23 mouse cellular contexts compared by ENCODE assay signal in the genomic region with DNA sequence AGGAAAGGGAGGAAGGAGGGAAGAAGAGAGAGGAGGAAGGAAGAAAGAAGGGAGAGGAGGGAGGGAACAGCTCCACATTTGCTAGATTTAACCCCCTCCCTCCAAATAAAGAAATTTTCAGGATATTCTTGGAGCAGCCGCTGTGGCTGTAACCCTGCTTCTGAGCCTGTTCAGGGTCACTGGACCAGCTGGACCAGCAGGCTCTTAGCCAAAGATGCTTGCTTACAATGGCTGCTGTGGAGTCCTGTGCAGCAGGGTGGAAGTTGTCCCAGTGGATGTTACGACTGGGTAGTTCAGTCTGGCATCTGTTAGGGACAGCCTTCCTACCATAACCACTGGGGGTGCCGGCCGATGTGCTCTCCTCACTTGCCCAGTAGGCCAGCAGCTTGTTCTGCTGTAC. TPM values are rescaled to one million over a fixed set of nuclear protein-coding genes. Genes with fewer than 3 reads are reported as not detected.
DNase-seq lines count a peak whose midpoint lies in the region; ATAC-seq and TF ChIP-seq lines count a peak whose summit lies in the region.
"Had no signal": no experiment of that assay in that cellular context is flagged by ENCODE, and none has a peak within 500 bp of the region (broad histone marks: within the 10 kb centered on the region; RNA-seq: fewer than 3 reads in every experiment).

No protein-coding gene starts in this region.

- H3K4me3 ChIP-seq in kidney, adult 2 months (ENCODE audit: insufficient read depth, low read depth, low read length) = no peak overlapping the region
- no peak overlapping the region for H3K4me3 ChIP-seq in kidney, embryonic 15.5 days (replicated peaks)
- no peak overlapping the region for H3K4me3 ChIP-seq in kidney, embryonic 14.5 days (ENCODE audit: low read length)
- H3K4me3 ChIP-seq: embryonic facial prominence, embryonic 12.5 days; embryonic facial prominence, embryonic 15.5 days; gastrocnemius, adult 2 months; hindbrain, embryonic 12.5 days had no signal

- H3K9me3 ChIP-seq in kidney, embryonic 15.5 days (replicated peaks) = no peaks in the 10 kb centered on the region
- H3K9me3 ChIP-seq in kidney, embryonic 14.5 days (ENCODE audit: control insufficient read depth, low read length) = no peaks in the 10 kb centered on the region
- H3K9me3 ChIP-seq: embryonic facial prominence, embryonic 12.5 days; embryonic facial prominence, embryonic 15.5 days; G1E; hindbrain, embryonic 12.5 days had no signal

- no peak overlapping the region for H3K9ac ChIP-seq in kidney, embryonic 15.5 days
- no peak overlapping the region for H3K9ac ChIP-seq in kidney, embryonic 14.5 days (ENCODE audit: low read depth, low read length)
- H3K9ac ChIP-seq: embryonic facial prominence, embryonic 12.5 days; embryonic facial prominence, embryonic 15.5 days; forebrain, postnatal 0 days; hindbrain, embryonic 12.5 days had no signal

- ATAC-seq in kidney, embryonic 15.5 days (replicated peaks; ENCODE audit: low FRiP score) = no peak
- ATAC-seq in kidney, embryonic 14.5 days (ENCODE audit: low FRiP score, low TSS enrichment) = no peak
- ATAC-seq: forebrain, embryonic 14.5 days; forebrain, postnatal 0 days had no signal

- no peaks in the 10 kb centered on the region; the same call in 1 of the 2 replicates for H3K36me3 ChIP-seq in kidney, adult 2 months (ENCODE audit: control insufficient read depth, insufficient read depth, low read length)
- no peaks in the 10 kb centered on the region for H3K36me3 ChIP-seq in kidney, embryonic 15.5 days
- H3K36me3 ChIP-seq in kidney, embryonic 14.5 days (ENCODE audit: control insufficient read depth, insufficient read depth, low read length) = no peaks in the 10 kb centered on the region
- H3K36me3 ChIP-seq: embryonic facial prominence, embryonic 12.5 days; embryonic facial prominence, embryonic 15.5 days; G1E; hindbrain, embryonic 12.5 days had no signal

- peaks cover 6% of the 10 kb centered on the region for H3K4me1 ChIP-seq in kidney, adult 2 months (ENCODE audit: control insufficient read depth, insufficient read depth, low read length)
- peaks cover 10% of the 10 kb centered on the region for H3K4me1 ChIP-seq in kidney, embryonic 15.5 days
- no peaks in the 10 kb centered on the region for H3K4me1 ChIP-seq in kidney, embryonic 14.5 days (ENCODE audit: control insufficient read depth, insufficient read depth, low read length)
- H3K4me1 ChIP-seq: embryonic facial prominence, embryonic 12.5 days; embryonic facial prominence, embryonic 15.5 days had no signal

- no peak overlapping the region for H3K4me2 ChIP-seq in kidney, embryonic 15.5 days
- no peak overlapping the region for H3K4me2 ChIP-seq in kidney, embryonic 14.5 days (replicated peaks; ENCODE audit: low read depth, low read length)
- H3K4me2 ChIP-seq: embryonic facial prominence, embryonic 12.5 days; embryonic facial prominence, embryonic 15.5 days; heart, embryonic 11.5 days; hindbrain, embryonic 12.5 days had no signal

- H3K27me3 ChIP-seq in kidney, adult 2 months (replicated peaks; ENCODE audit: control insufficient read depth, insufficient read depth, low read length) = no peaks in the 10 kb centered on the region
- no peaks in the 10 kb centered on the region for H3K27me3 ChIP-seq in kidney, embryonic 15.5 days
- H3K27me3 ChIP-seq in kidney, embryonic 14.5 days (ENCODE audit: control insufficient read depth, insufficient read depth, low read length) = 0 out of 2 replicates have a peak, but pooled peaks cover 4% of the 10 kb centered on the region
- H3K27me3 ChIP-seq: embryonic facial prominence, embryonic 12.5 days; embryonic facial prominence, embryonic 15.5 days had no signal

- TF ChIP-seq POLR2A in kidney, adult 2 months (IDR thresholded peaks at IDR 0.05; ENCODE audit: low read depth, low read length) = no peak

- intact Hi-C loops in heart, postnatal 10 days (cut with DNase I) = no loop called here
- intact Hi-C loops in heart, postnatal 25 days (cut with DNase I) = no loop called here

- 50% methylated on average over 4 of the region's 4 CpGs for WGBS in kidney, adult 2 months
- WGBS in kidney, embryonic 15.5 days = 66% methylated on average over 4 of the region's 4 CpGs
- 79% methylated on average over 4 of the region's 4 CpGs for WGBS in kidney, embryonic 14.5 days

- no peak overlapping the region for H3K27ac ChIP-seq in kidney, adult 2 months (ENCODE audit: insufficient read depth, low read depth, low read length)
- H3K27ac ChIP-seq in kidney, embryonic 15.5 days = no peak overlapping the region
- no peak overlapping the region for H3K27ac ChIP-seq in kidney, embryonic 14.5 days (ENCODE audit: low read depth, low read length)
- H3K27ac ChIP-seq: embryonic facial prominence, embryonic 12.5 days; embryonic facial prominence, embryonic 15.5 days; gastrocnemius, adult 2 months; hindbrain, embryonic 12.5 days had no signal

- peak; percentile 31 to 36 for DNase-seq in heart, postnatal 10 days
- no peak for DNase-seq in heart, postnatal 25 days (ENCODE audit: low spot score)
- DNase-seq in kidney, adult 2 months = peak; percentile 48
- peak; percentile 56 for DNase-seq in kidney, postnatal 4 days
- peak; percentile 20 for DNase-seq in brain, adult 2 months (ENCODE audit: low read depth, low spot score)
- DNase-seq: adrenal gland, adult 2 months; adrenal gland, postnatal 14 days; B cell, adult 2 months; cerebellum, adult 11-12 months; cerebellum, adult 8-10 months; cerebellum, postnatal 25 days; forebrain, postnatal 0 days; gastrocnemius, adult 2 months; gastrocnemius, postnatal 14 days; heart, postnatal 4 days had no signal

- TF ChIP-seq CTCF in kidney, adult 2 months (conservative IDR thresholded peaks at IDR 0.05; ENCODE audit: insufficient read depth, insufficient read length, low read depth, low read length) = no peak

RNA-seq across cellular contexts. Expression of a gene that starts 35.8 kb away (rescaled TPM):
- 10 to 100 TPM; 38.5 to 40.4 TPM for total RNA-seq in heart, postnatal 10 days (2021)
- 100 to 1,000 TPM in 1 of 2 experiments, 10 to 100 TPM in 1; 51.0 to 103 TPM for total RNA-seq in heart, postnatal 25 days (2021)
- 6.3 and 8.0 TPM in 2 replicates for polyA plus RNA-seq in kidney, adult 2 months (2012; rRNA removed)
- 6.2 and 7.6 TPM in 2 replicates for polyA plus RNA-seq in kidney, embryonic 15.5 days (2015; fragmentation: Nextera tagmentation; extraction: Ambion mirVana)
- polyA plus RNA-seq in kidney, embryonic 14.5 days (2014; fragmentation: Nextera tagmentation; extraction: Ambion mirVana) = 4.2 and 7.2 TPM in 2 replicates
